Mouse (Mus musculus): ENCODE data around the gene Bdkrb2. TPM values are rescaled to one million over a fixed set of nuclear protein-coding genes. Genes with fewer than 3 reads are reported as not detected.

The Bdkrb2 gene
- polyA plus RNA-seq, 1 experiment, result 0.09 TPM

DNA sequence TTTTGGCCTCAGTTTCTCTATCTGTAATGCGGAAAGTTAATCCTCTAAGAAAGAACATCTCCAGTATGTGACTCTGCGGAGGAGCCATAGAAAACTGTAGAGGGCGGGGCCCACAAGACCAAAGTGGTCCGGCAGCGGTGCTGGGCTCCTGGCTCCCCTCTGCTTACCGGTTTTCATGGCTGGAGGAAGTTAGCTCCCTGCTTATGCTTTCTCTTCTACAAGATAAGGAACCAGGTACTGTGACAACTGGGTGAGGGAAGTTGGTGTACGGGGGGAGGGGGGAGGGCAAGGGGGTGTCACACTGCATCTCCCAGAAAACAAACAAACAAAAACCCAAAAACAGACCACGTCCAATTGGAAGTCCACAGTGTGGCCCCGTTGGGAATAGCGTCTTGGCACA lies 35.5 kb downstream of the Bdkrb2 start:
- 62% methylated on average over 10 of the region's 10 CpGs for WGBS
- H3K27me3 ChIP-seq (ENCODE audit: control insufficient read depth, insufficient read depth, low read length), result no peaks in the 10 kb centered on the region
- H3K4me3 ChIP-seq (ENCODE audit: extremely low read depth, insufficient read depth, insufficient read length), result no peak overlapping the region
- peaks cover 12% of the 10 kb centered on the region; the same call in 1 of the 2 replicates for H3K4me1 ChIP-seq (ENCODE audit: control insufficient read depth, insufficient read depth, insufficient read length)
- no peak for TF ChIP-seq POLR2A (IDR thresholded peaks at IDR 0.05; ENCODE audit: low read depth, low read length)
- no peak overlapping the region for H3K27ac ChIP-seq (ENCODE audit: insufficient read depth, low read length)
- no peaks in the 10 kb centered on the region for H3K36me3 ChIP-seq (ENCODE audit: control insufficient read depth, insufficient read depth, low read length)
- no peak for DNase-seq (ENCODE audit: low read depth in 1 of 2, low spot score in 2 of 2)

DNA sequence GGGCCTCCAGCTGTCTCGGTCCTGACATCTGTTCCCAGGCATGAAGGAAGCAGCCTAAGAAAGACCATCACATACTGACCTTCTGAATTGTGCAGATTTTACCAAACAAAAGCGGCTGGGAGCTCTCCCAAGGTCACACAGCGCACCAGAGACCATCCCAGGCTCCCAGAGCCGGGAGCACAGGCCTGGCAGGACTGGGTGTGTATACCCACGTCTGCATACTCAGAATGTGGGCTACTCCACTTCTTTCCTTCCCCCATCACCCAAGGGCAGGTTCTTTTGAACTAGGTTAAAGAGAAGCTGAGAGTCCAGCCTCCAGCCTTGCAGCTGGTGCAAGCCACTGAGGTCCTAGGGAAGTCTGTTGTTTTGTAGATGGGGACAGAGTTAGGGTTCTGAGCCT lies 36.1 kb downstream of the Bdkrb2 start:
- H3K27ac ChIP-seq (ENCODE audit: insufficient read depth, low read length), result no peak overlapping the region
- TF ChIP-seq CTCF (IDR thresholded peaks at IDR 0.05; ENCODE audit: extremely low read depth, insufficient read depth, insufficient read length, insufficient replicate concordance) (no peak), POLR2A (IDR thresholded peaks at IDR 0.05; ENCODE audit: low read depth, low read length) (no peak)
- 88% methylated on average over 5 of the region's 5 CpGs for WGBS
- H3K4me3 ChIP-seq (ENCODE audit: extremely low read depth, insufficient read depth, insufficient read length), result no peak overlapping the region
- H3K36me3 ChIP-seq (ENCODE audit: control insufficient read depth, insufficient read depth, low read length), result no peaks in the 10 kb centered on the region
- no peak for DNase-seq (ENCODE audit: low read depth in 1 of 2, low spot score in 2 of 2)
- H3K27me3 ChIP-seq (ENCODE audit: control insufficient read depth, insufficient read depth, low read length), result no peaks in the 10 kb centered on the region
- peaks cover 12% of the 10 kb centered on the region; the same call in 1 of the 2 replicates for H3K4me1 ChIP-seq (ENCODE audit: control insufficient read depth, insufficient read depth, insufficient read length)

DNA sequence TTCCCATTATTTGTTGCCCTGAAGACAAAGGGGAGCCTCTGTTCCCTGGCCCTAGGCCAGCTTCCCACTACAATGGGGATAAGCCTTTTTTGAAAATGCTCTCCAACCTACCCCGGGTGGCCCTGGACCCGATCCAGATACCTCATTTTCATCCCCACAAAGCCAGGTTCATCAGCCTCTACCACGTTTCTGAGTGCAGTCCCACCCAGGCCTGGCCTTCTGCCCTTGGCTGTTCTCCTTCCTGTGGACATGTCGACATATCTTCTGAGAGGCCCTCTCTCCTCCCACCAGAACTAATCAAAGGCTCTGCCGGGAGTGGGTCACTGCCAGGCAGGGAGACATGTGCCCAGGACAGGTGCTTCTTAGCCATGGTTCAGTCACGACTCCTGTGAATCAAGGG lies 38.6 kb downstream of the Bdkrb2 start:
- Histone ChIP-seq H3K4me3 (ENCODE audit: extremely low read depth, insufficient read depth, insufficient read length) (no peak overlapping the region), H3K4me1 (ENCODE audit: control insufficient read depth, insufficient read depth, insufficient read length) (peaks cover 12% of the 10 kb centered on the region; the same call in 1 of the 2 replicates), H3K36me3 (ENCODE audit: control insufficient read depth, insufficient read depth, low read length) (no peaks in the 10 kb centered on the region), H3K27ac (ENCODE audit: insufficient read depth, low read length) (no peak overlapping the region), H3K27me3 (ENCODE audit: control insufficient read depth, insufficient read depth, low read length) (no peaks in the 10 kb centered on the region)
- TF ChIP-seq CTCF (IDR thresholded peaks at IDR 0.05; ENCODE audit: extremely low read depth, insufficient read depth, insufficient read length, insufficient replicate concordance) (no peak), POLR2A (IDR thresholded peaks at IDR 0.05; ENCODE audit: low read depth, low read length) (no peak)
- no peak for DNase-seq (ENCODE audit: low read depth in 1 of 2, low spot score in 2 of 2)
- WGBS, result 82% methylated on average over 6 of the region's 6 CpGs

DNA sequence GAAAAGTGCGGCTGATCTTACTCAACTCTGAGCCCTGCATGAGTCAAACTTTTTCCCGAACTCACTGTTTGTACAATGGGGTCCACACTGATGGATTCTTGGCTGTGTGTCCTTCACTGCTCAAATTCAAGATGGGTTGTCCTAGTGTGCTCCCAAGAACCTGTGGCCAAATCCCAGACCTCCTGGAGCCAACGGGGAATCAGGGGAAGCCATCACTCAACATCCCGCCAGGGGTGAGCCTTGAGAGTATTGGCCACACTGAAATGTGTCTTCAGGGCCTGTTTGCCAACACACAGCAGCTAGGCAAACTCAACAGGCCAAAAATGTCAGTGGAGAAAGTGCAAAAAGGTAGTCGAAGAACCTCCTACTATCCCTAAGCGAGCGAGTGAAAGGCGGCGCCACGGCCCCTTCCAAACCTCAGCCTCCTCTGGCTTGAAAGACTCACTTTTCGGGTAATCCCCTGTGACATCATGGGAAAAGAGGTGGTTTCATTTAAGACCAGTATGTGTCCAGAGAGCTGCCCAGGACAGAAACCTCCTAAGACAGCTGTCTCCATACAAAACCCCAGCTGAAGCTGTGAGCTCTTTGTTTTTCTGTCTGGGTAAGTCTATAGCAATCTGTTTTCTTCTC lies 39.7 kb downstream of the Bdkrb2 start, which contains the start of gene Bdkrb1:
TSS of gene Bdkrb1 (plus strand) at position 505 of the 630 bp plus-strand sequence.
- DNase-seq (ENCODE audit: low read depth in 1 of 2, low spot score in 2 of 2), result no peak
- H3K4me1 ChIP-seq (ENCODE audit: control insufficient read depth, insufficient read depth, insufficient read length), result peaks cover 4% of the 10 kb centered on the region; the same call in 1 of the 2 replicates
- 94% methylated on average over 11 of the region's 11 CpGs for WGBS
- no peak within 1 kb of the TSS for H3K27ac ChIP-seq (ENCODE audit: insufficient read depth, low read length)
- no peaks in the 10 kb centered on the region for H3K36me3 ChIP-seq (ENCODE audit: control insufficient read depth, insufficient read depth, low read length)
- H3K27me3 ChIP-seq (ENCODE audit: control insufficient read depth, insufficient read depth, low read length), result no peaks in the 10 kb centered on the region
- TF ChIP-seq POLR2A (IDR thresholded peaks at IDR 0.05; ENCODE audit: low read depth, low read length) (no peak), CTCF (IDR thresholded peaks at IDR 0.05; ENCODE audit: extremely low read depth, insufficient read depth, insufficient read length, insufficient replicate concordance) (no peak)
- no peak within 1 kb of the TSS for H3K4me3 ChIP-seq (ENCODE audit: extremely low read depth, insufficient read depth, insufficient read length)

DNA sequence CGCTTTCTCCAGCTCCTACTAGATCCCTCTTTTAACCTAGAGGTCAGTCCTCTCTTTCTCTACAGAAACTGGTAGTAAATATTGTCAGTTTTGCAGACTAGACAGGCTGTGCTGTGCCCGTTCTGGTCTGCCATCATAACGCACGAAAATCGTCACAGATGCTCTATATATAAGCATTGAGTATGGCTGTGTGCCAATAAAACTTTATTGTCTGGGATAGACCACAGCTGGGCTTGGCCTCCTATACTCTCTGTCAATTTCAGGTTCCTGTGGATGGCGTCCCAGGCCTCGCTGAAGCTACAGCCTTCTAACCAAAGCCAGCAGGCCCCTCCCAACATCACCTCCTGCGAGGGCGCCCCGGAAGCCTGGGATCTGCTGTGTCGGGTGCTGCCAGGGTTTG lies 40.9 kb downstream of the Bdkrb2 start:
- Histone ChIP-seq H3K27me3 (ENCODE audit: control insufficient read depth, insufficient read depth, low read length) (no peaks in the 10 kb centered on the region), H3K4me3 (ENCODE audit: extremely low read depth, insufficient read depth, insufficient read length) (no peak overlapping the region), H3K27ac (ENCODE audit: insufficient read depth, low read length) (no peak overlapping the region), H3K4me1 (ENCODE audit: control insufficient read depth, insufficient read depth, insufficient read length) (no peaks in the 10 kb centered on the region), H3K36me3 (ENCODE audit: control insufficient read depth, insufficient read depth, low read length) (no peaks in the 10 kb centered on the region)
- no peak for DNase-seq (ENCODE audit: low read depth in 1 of 2, low spot score in 2 of 2)
- TF ChIP-seq CTCF (IDR thresholded peaks at IDR 0.05; ENCODE audit: extremely low read depth, insufficient read depth, insufficient read length, insufficient replicate concordance) (no peak), POLR2A (IDR thresholded peaks at IDR 0.05; ENCODE audit: low read depth, low read length) (no peak)
- WGBS, result 92% methylated on average over 11 of the region's 11 CpGs

DNA sequence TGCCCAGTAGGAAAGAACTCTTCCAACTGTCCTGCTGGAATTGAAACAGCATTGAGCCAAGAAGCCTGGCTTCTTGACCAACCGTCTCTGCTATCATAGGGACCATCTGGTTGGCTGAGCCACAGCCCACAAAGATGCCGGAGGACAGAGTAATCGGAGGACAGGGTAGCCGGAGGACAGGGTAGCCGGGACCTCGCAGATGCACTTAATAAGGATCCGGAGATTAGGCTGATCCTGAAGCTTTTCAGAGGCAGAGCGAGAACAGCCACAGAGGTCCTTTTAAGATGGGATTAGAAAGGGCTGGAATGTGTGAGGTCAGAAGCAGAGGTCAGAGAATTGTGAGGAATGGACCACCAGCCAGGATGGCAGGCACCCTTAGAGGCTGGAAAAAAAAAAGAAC lies 42.2 kb downstream of the Bdkrb2 start:
- Histone ChIP-seq H3K4me3 (ENCODE audit: extremely low read depth, insufficient read depth, insufficient read length) (no peak overlapping the region), H3K27ac (ENCODE audit: insufficient read depth, low read length) (no peak overlapping the region), H3K36me3 (ENCODE audit: control insufficient read depth, insufficient read depth, low read length) (no peaks in the 10 kb centered on the region), H3K4me1 (ENCODE audit: control insufficient read depth, insufficient read depth, insufficient read length) (no peaks in the 10 kb centered on the region), H3K27me3 (ENCODE audit: control insufficient read depth, insufficient read depth, low read length) (no peaks in the 10 kb centered on the region)
- 91% methylated on average over 8 of the region's 8 CpGs for WGBS
- DNase-seq (ENCODE audit: low read depth in 1 of 2, low spot score in 2 of 2), result no peak
- TF ChIP-seq POLR2A (IDR thresholded peaks at IDR 0.05; ENCODE audit: low read depth, low read length), result no peak
- TF ChIP-seq CTCF (IDR thresholded peaks at IDR 0.05; ENCODE audit: extremely low read depth, insufficient read depth, insufficient read length, insufficient replicate concordance), result no peak

DNA sequence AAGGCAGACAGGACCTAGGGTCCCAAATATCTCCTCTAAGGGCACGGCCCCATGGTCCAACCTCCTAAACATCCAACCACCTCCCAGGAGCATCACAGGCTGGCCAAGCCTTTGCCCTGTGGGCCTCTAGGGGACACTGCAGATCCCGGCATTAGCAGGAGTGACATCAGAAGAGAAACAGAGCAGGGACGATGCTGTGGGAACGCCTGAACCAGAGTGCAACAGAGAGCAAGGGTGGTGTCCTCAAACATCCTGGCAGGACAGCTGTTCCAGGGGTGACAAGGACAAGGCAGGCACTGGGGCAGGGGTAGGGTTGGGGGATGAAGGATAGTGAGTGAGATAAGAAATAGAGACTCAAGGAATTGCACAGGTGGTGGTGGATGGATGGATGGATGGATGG lies 43.9 kb downstream of the Bdkrb2 start:
- 83% methylated on average over 4 of the region's 4 CpGs for WGBS
- no peak for DNase-seq (ENCODE audit: low read depth in 1 of 2, low spot score in 2 of 2)
- Histone ChIP-seq H3K36me3 (ENCODE audit: control insufficient read depth, insufficient read depth, low read length) (no peaks in the 10 kb centered on the region), H3K4me1 (ENCODE audit: control insufficient read depth, insufficient read depth, insufficient read length) (no peaks in the 10 kb centered on the region), H3K4me3 (ENCODE audit: extremely low read depth, insufficient read depth, insufficient read length) (no peak overlapping the region), H3K27ac (ENCODE audit: insufficient read depth, low read length) (no peak overlapping the region), H3K27me3 (ENCODE audit: control insufficient read depth, insufficient read depth, low read length) (no peaks in the 10 kb centered on the region)
- TF ChIP-seq CTCF (IDR thresholded peaks at IDR 0.05; ENCODE audit: extremely low read depth, insufficient read depth, insufficient read length, insufficient replicate concordance) (no peak), POLR2A (IDR thresholded peaks at IDR 0.05; ENCODE audit: low read depth, low read length) (no peak)

All from spleen, adult 2 months (tissue).